Mouse (Mus musculus): Measurements from ENCODE around the gene Stxbp6. TPM values are rescaled to one million over a fixed set of nuclear protein-coding genes. Genes with fewer than 3 reads are reported as not detected.

Stxbp6 gene
- polyA plus RNA-seq, 1 experiment from 2014 or later: 20.4 TPM

- Histone ChIP-seq H3K27ac (peak overlapping the region; percentile 92), H3K36me3 (no peaks in the 10 kb centered on the region), H3K4me2 (replicated peaks) (peak overlapping the region; percentile 93), H3K27me3 (peaks cover 4% of the 10 kb centered on the region; the same call in 1 of the 2 replicates), H3K9ac (peak overlapping the region; percentile 91), H3K4me1 (peaks cover 34% of the 10 kb centered on the region), H3K4me3 (peak overlapping the region; percentile 75), H3K9me3 (no peaks in the 10 kb centered on the region)
- under 1% methylated on average over 28 of the region's 28 CpGs for WGBS
- ATAC-seq (ENCODE audit: low FRiP score, low read depth): no peak
These were observed 1.0 kb downstream of the Stxbp6 start for GRCm38 (mm10) chr12:45073331-45074041.

DNA sequence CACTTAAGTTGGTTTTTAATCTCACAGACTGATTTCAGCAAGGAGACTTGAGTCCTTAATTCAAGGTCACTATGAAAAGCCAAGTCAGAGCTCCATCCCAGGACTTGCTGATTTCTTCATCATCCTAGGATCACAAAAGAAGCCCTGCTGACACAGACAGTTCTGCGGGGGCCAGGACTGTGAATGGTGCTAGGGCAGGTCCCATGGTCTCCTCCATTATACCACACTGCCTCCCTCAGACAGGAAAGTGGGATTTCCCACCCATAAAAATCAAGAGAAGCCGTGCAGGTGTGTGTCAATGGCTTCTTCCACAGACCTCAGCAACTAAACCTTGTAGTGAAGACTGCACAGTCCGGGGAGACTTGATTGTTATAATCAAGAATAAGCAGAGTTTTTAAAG is 2.3 kb downstream of the Stxbp6 start:
- H3K4me2 ChIP-seq (replicated peaks): peak overlapping the region; percentile 93
- 42% methylated on average over 3 of the region's 3 CpGs for WGBS
- ATAC-seq (ENCODE audit: low FRiP score, low read depth): no peak

DNA sequence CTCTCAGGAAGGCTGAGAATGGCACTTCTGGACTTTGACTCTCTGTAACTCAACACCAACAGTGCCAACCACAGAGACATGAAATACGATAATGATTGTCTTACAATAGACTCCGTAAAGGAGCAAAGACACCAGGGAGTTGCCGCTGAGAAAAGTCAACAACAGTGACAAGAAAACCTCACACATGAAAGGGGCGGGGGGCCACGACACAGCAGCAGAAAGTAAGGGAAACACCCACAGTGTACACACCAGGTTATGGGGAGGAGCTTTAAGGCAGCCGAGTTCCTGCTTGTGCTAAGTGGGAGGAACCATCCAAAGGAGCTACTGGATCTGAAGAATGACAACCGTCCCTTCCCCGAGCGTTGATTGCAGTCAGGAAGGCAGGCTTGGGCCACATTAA is 4.3 kb downstream of the Stxbp6 start:
- H3K36me3 ChIP-seq: no peaks in the 10 kb centered on the region
- no peaks in the 10 kb centered on the region for H3K9me3 ChIP-seq
- peaks cover 48% of the 10 kb centered on the region for H3K4me1 ChIP-seq
- H3K27ac ChIP-seq: no peak overlapping the region
- H3K9ac ChIP-seq: no peak overlapping the region
- H3K4me3 ChIP-seq: no peak overlapping the region
- no peak overlapping the region for H3K4me2 ChIP-seq (replicated peaks)
- ATAC-seq (ENCODE audit: low FRiP score, low read depth): no peak
- peaks cover 4% of the 10 kb centered on the region; the same call in 1 of the 2 replicates for H3K27me3 ChIP-seq
- 44% methylated on average over 9 of the region's 9 CpGs for WGBS

More for the DNA sequence above, 2.3 kb downstream of the Stxbp6 start:
- H3K4me1 ChIP-seq: peaks cover 46% of the 10 kb centered on the region
- H3K9me3 ChIP-seq: no peaks in the 10 kb centered on the region
- no peaks in the 10 kb centered on the region for H3K36me3 ChIP-seq
- no peak overlapping the region for H3K4me3 ChIP-seq
- H3K27me3 ChIP-seq: peaks cover 4% of the 10 kb centered on the region; the same call in 1 of the 2 replicates
- no peak overlapping the region for H3K9ac ChIP-seq
- no peak overlapping the region for H3K27ac ChIP-seq

- H3K27me3 ChIP-seq: peaks cover 4% of the 10 kb centered on the region; the same call in 1 of the 2 replicates
- H3K4me1 ChIP-seq: peaks cover 48% of the 10 kb centered on the region
- peak overlapping the region; percentile 56; the same call in 1 of the 2 replicates for H3K4me2 ChIP-seq (replicated peaks)
- no peaks in the 10 kb centered on the region for H3K9me3 ChIP-seq
- peak; percentile 9; the same call in 1 of the 2 replicates for ATAC-seq (ENCODE audit: low FRiP score, low read depth)
- H3K36me3 ChIP-seq: no peaks in the 10 kb centered on the region
- H3K27ac ChIP-seq: peak overlapping the region; percentile 16; the same call in 1 of the 2 replicates
- no peak overlapping the region for H3K9ac ChIP-seq
- WGBS: 37% methylated on average over 6 of the region's 6 CpGs
- no peak overlapping the region for H3K4me3 ChIP-seq
These were observed 6.3 kb downstream of the Stxbp6 start for GRCm38 (mm10) chr12:45068145-45068754.

GRCm38 (mm10) chr12:45067686-45068085 is 6.8 kb downstream of the Stxbp6 start:
- no peaks in the 10 kb centered on the region for H3K9me3 ChIP-seq
- 0 out of 2 replicates have a peak overlapping the region, but pooled peaks have one; percentile 31 for H3K9ac ChIP-seq
- H3K27ac ChIP-seq: peak overlapping the region; percentile 61
- peaks cover 4% of the 10 kb centered on the region; the same call in 1 of the 2 replicates for H3K27me3 ChIP-seq
- H3K36me3 ChIP-seq: no peaks in the 10 kb centered on the region
- H3K4me3 ChIP-seq: peak overlapping the region; percentile 1; the same call in 1 of the 2 replicates
- peaks cover 42% of the 10 kb centered on the region for H3K4me1 ChIP-seq
- WGBS: 5% methylated on average over 3 of the region's 3 CpGs
- H3K4me2 ChIP-seq (replicated peaks): peak overlapping the region; percentile 56
- ATAC-seq (ENCODE audit: low FRiP score, low read depth): no peak; the same call in 1 of the 2 replicates

- 19% methylated on average over 11 of the region's 11 CpGs for WGBS
- H3K4me2 ChIP-seq (replicated peaks): peak overlapping the region; percentile 56
- ATAC-seq (ENCODE audit: low FRiP score, low read depth): peak; percentile 55
- H3K27me3 ChIP-seq: peaks cover 1% of the 10 kb centered on the region; the same call in 1 of the 2 replicates
- peak overlapping the region; percentile 1; the same call in 1 of the 2 replicates for H3K4me3 ChIP-seq
- no peaks in the 10 kb centered on the region for H3K9me3 ChIP-seq
- H3K36me3 ChIP-seq: no peaks in the 10 kb centered on the region
- H3K4me1 ChIP-seq: peaks cover 37% of the 10 kb centered on the region
- H3K9ac ChIP-seq: 0 out of 2 replicates have a peak overlapping the region, but pooled peaks have one; percentile 31
- H3K27ac ChIP-seq: peak overlapping the region; percentile 61
These were observed 7.3 kb downstream of the Stxbp6 start for GRCm38 (mm10) chr12:45067047-45067685.

DNA sequence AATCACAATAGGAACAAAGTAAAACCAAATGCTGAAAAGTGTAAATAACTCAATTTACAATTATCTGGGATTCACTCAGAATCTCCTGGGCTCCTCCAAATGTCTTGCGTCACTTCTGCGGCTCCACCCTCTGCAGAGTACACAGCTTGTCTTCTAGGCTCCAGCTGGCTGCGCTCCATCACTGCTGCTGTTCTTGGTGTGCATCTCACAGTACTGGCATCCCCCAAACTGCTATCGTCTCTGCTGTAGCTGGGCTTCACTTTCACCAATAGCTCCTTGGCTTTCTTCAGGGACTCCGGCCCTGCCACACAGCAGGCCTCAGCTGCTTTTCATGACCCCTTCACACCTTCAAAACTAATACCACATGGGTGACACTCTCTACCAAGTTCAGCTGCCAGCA is 10.9 kb downstream of the Stxbp6 start:
- Histone ChIP-seq H3K27ac (no peak overlapping the region), H3K4me1 (peaks cover 30% of the 10 kb centered on the region), H3K27me3 (no peaks in the 10 kb centered on the region), H3K9me3 (no peaks in the 10 kb centered on the region), H3K4me2 (replicated peaks) (no peak overlapping the region), H3K9ac (no peak overlapping the region), H3K36me3 (no peaks in the 10 kb centered on the region), H3K4me3 (no peak overlapping the region)
- 59% methylated on average over 5 of the region's 5 CpGs for whole genome bisulfite sequencing
- no peak for ATAC-seq (ENCODE audit: low FRiP score, low read depth)

GRCm38 (mm10) chr12:45061336-45061735 is 13.2 kb downstream of the Stxbp6 start:
- Histone ChIP-seq H3K9me3 (no peaks in the 10 kb centered on the region), H3K4me1 (peaks cover 15% of the 10 kb centered on the region), H3K27me3 (no peaks in the 10 kb centered on the region), H3K9ac (no peak overlapping the region), H3K4me3 (no peak overlapping the region), H3K27ac (no peak overlapping the region), H3K36me3 (no peaks in the 10 kb centered on the region), H3K4me2 (replicated peaks) (no peak overlapping the region)
- WGBS: 68% methylated on average over 5 of the region's 5 CpGs
- no peak for ATAC-seq (ENCODE audit: low FRiP score, low read depth)

DNA sequence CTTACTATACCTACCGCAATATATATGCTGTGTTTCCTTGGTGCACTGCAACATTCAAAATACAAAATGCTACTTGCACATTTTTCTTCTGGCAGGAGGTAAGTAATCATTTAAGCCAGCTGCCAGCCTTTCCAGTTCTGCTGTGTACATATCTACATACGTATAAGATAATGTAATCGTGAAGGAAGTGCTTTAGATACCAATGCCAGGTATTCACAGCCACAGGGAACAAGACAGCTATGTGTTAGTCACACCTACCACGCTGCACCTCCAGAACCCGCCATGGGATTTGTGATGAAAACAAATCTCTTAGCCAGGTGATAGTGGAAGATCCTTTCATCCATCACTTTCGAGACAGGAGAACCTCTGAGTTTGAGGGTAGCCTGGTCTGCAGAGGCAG is 13.7 kb downstream of the Stxbp6 start:
- Histone ChIP-seq H3K27me3 (no peaks in the 10 kb centered on the region), H3K4me1 (peaks cover 20% of the 10 kb centered on the region), H3K9ac (no peak overlapping the region), H3K9me3 (no peaks in the 10 kb centered on the region), H3K36me3 (no peaks in the 10 kb centered on the region), H3K4me2 (replicated peaks) (no peak overlapping the region), H3K4me3 (no peak overlapping the region), H3K27ac (no peak overlapping the region)
- ATAC-seq (ENCODE audit: low FRiP score, low read depth): no peak
- 80% methylated on average over 6 of the region's 6 CpGs for WGBS

DNA sequence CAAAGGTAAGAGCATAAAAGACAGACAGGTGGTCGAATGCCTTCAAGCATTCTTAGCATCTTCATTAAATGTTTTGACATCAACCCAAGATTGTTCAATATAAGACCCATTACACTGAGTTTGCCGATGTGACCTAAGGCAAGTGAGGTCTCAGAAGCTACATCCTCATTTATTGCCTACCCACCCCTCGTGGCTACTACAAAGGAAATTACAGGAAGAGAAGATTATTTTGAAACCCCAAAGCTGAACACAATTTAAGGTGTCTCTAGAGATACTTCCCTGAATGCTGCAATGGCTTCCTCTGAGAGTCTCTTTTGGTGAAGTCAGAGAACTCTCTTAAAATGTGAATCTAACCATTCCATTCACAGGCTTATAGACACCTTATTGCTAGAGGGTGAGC is 16.5 kb downstream of the Stxbp6 start:
- WGBS: 34% methylated on average over 3 of the region's 3 CpGs
- no peak overlapping the region for H3K9ac ChIP-seq
- no peak overlapping the region for H3K4me2 ChIP-seq (replicated peaks)
- H3K27ac ChIP-seq: no peak overlapping the region
- no peak for ATAC-seq (ENCODE audit: low FRiP score, low read depth)
- no peaks in the 10 kb centered on the region for H3K9me3 ChIP-seq
- no peaks in the 10 kb centered on the region for H3K36me3 ChIP-seq
- H3K4me1 ChIP-seq: peaks cover 23% of the 10 kb centered on the region
- H3K4me3 ChIP-seq: no peak overlapping the region
- H3K27me3 ChIP-seq: no peaks in the 10 kb centered on the region

DNA sequence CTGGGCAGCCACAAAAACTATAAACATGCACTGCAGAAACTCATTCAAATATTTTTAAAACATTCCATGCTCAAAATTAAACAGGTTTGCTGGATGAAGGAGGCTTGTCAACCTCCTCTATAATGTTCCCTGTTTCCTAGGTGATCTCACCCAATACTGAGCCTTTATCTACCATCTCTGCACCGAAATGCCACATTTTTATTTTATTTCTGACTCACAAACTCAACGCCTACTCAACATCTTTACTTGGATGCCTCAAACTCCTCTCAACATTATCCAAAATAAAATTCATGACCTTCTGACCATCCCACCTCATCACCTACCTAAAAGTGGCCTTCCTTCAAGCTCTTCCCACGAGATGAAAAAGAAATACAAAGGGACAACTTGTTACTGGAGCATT is 18.1 kb downstream of the Stxbp6 start:
- Histone ChIP-seq H3K9me3 (no peaks in the 10 kb centered on the region), H3K27me3 (no peaks in the 10 kb centered on the region), H3K27ac (no peak overlapping the region), H3K4me2 (replicated peaks) (no peak overlapping the region), H3K4me1 (peaks cover 22% of the 10 kb centered on the region), H3K36me3 (no peaks in the 10 kb centered on the region), H3K4me3 (no peak overlapping the region), H3K9ac (no peak overlapping the region)
- ATAC-seq (ENCODE audit: low FRiP score, low read depth): no peak
- 80% methylated on average over 3 of the region's 3 CpGs for WGBS

DNA sequence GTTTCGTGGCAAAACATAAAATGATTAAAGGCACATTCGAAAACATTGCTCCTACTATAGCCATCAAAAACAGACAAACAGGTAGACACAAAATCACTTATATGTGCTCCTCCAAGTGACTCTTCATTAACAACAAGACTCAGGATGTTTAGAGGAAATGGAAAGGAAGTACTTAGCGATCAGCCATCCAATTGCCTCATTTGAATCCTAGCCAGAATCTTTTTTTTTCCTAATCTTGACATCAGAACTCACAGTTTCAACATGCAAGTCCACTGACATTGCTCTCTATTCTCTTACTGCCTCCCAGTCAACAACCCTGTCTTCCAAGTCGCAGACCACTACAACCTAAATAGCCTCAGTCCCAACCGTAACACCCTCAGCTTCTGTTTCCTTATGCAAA is 21.2 kb downstream of the Stxbp6 start:
- no peak overlapping the region for H3K27ac ChIP-seq
- no peak overlapping the region for H3K9ac ChIP-seq
- no peak overlapping the region for H3K4me2 ChIP-seq (replicated peaks)
- WGBS: 90% methylated on average over 5 of the region's 5 CpGs
- H3K4me3 ChIP-seq: no peak overlapping the region
- H3K9me3 ChIP-seq: no peaks in the 10 kb centered on the region
- no peaks in the 10 kb centered on the region for H3K36me3 ChIP-seq
- ATAC-seq (ENCODE audit: low FRiP score, low read depth): no peak
- H3K27me3 ChIP-seq: no peaks in the 10 kb centered on the region
- peaks cover 23% of the 10 kb centered on the region for H3K4me1 ChIP-seq

All from limb, embryonic 13.5 days (tissue).